Mouse (Mus musculus): ENCODE measurements around the gene Zc3h18.

The Zc3h18 gene

GRCm38 (mm10) chr8:122395291-122395690 is 18.9 kb downstream of the Zc3h18 start:
- no peak for DNase-seq

- no peak for DNase-seq
These were observed 21.8 kb downstream of the Zc3h18 start for GRCm38 (mm10) chr8:122398186-122398585.

- DNase-seq: peak; percentile 72 to 80
These were observed 28.9 kb downstream of the Zc3h18 start for GRCm38 (mm10) chr8:122405146-122405805.

- DNase-seq: no peak
These were observed 31.3 kb downstream of the Zc3h18 start for GRCm38 (mm10) chr8:122407678-122408077.

GRCm38 (mm10) chr8:122414311-122414710 is 37.9 kb downstream of the Zc3h18 start:
- no peak for DNase-seq

- no peak for DNase-seq
These were observed 39.1 kb downstream of the Zc3h18 start for GRCm38 (mm10) chr8:122415554-122415953.

- no peak for DNase-seq
These were observed 43.6 kb downstream of the Zc3h18 start for GRCm38 (mm10) chr8:122419881-122420555.

GRCm38 (mm10) chr8:122421376-122422070 is 45.1 kb downstream of the Zc3h18 start, which contains the start of gene Il17c:
Gene Il17c (plus strand): TSS chr8:122422020.
- peak in 1 of 2 experiments; percentile 39 for DNase-seq

- DNase-seq: no peak
These were observed 46.8 kb downstream of the Zc3h18 start for GRCm38 (mm10) chr8:122423217-122423616.

GRCm38 (mm10) chr8:122423659-122424058 is 47.2 kb downstream of the Zc3h18 start:
- DNase-seq: peak; percentile 37 to 52

GRCm38 (mm10) chr8:122426145-122426544 is 49.7 kb downstream of the Zc3h18 start:
- DNase-seq: no peak

- DNase-seq: no peak
These were observed 51.2 kb downstream of the Zc3h18 start for GRCm38 (mm10) chr8:122427607-122428006.

GRCm38 (mm10) chr8:122428163-122428562 is 51.8 kb downstream of the Zc3h18 start:
- no peak for DNase-seq

- peak; percentile 19 to 24 for DNase-seq
These were observed 53.7 kb downstream of the Zc3h18 start for GRCm38 (mm10) chr8:122430058-122430636.

GRCm38 (mm10) chr8:122430646-122431045 is 54.2 kb downstream of the Zc3h18 start:
- peak; percentile 74 to 80 for DNase-seq

GRCm38 (mm10) chr8:122431694-122432442 is 55.5 kb downstream of the Zc3h18 start:
- DNase-seq: peak; percentile 38 to 59

- DNase-seq: peak; percentile 85 to 86
These were observed 56.2 kb downstream of the Zc3h18 start, which contains the start of gene Cyba for GRCm38 (mm10) chr8:122432443-122433268. Gene Cyba (minus strand): TSS chr8:122432930.

GRCm38 (mm10) chr8:122433269-122433905 is 57.0 kb downstream of the Zc3h18 start:
- DNase-seq: no peak

GRCm38 (mm10) chr8:122435375-122435774 is 59.0 kb downstream of the Zc3h18 start:
- no peak for DNase-seq

GRCm38 (mm10) chr8:122436146-122436545 is 59.7 kb downstream of the Zc3h18 start:
- no peak for DNase-seq

- no peak for DNase-seq
These were observed 60.2 kb downstream of the Zc3h18 start for GRCm38 (mm10) chr8:122436586-122437125.

Measured in kidney, adult 8-10 months (tissue).